Mouse (Mus musculus) adrenal gland (tissue): ENCODE data around the gene Vmp1.

Experiments used
- intact Hi-C: fragments of 180-260 bp; cut with DNase I; formaldehyde crosslinking; loops from one replicate; pipeline ENCODE4 v1.15.1; 2025

Vmp1 gene

DNA sequence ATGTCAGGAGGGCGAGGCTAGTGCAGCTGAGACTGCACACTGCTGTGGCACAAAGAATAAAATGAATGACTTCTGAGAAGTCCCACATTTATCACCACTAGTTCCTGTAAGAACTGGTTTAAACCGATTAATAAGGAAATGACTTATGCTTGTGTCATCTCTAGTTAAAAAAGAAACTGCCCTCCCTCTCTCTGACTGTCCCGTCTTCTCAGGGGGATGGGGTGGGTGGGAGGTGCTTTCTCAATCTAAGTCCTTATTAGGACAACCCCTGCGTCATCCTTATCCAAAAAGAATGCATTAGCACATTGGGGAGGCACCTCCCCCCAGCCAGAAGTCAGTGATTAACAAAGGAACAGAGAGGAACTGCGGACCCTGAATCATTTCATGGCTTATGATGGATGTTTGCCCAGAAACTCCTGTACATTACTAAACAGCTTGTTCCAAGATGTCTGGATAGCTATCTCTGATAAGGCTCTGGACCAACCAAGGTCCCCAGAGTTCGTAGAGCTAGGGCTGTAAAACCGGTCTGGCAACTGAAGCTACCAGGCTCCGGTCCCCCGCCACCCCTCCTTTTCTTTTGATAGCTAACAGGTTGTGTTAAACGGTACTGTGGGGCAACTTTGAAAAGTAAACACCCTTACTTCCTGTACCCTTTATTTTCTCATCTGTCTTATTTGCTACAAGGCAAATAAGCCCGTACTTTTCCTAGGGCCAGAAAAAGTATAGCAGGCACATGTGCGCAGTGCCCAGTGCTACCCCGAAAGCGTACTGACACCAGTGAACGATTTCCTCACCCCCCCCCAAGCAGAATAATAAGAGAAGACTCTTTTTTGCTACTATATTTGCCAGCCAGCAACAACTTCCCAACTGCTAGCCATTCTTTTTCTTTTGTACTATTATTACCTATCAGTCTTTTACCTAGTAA is 96.5 kb downstream of the Vmp1 start:
- intact Hi-C loops: no loop called here

DNA sequence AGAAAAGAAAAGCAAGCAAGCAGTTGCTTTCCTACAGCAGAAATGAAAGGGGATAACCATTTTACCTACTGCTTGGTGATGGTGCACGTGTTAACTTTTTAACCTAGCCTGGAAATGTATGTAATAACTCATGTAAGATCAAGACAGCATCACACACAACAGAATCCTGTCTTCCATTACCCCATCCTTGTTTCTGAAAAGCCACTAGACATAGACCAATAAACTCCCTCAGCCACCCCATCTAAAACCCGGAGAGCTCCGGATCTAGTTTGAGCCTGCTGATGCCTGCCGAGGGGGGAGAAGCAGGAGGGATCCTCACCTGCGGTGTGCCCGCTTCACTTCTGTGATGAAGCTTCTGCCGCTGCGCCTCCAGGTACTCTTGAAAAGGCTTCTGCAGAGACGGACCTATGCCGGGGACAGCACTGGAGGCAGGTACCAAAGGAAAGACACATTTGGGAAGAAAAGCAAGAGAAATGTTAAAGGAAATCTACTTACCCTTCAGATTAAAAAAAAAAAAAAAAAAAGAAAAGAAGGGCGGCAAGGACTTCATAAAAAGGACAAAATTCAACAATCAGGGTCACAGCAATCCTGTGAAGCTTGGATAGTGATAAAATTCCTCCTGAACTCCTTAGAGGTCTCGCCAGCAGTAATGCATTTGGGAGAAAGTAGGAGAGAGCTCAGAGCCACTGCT is 97.3 kb downstream of the Vmp1 start:
- intact Hi-C loops: no loop called here

- intact Hi-C loops: no loop called here
Measured at GRCm38 (mm10) chr11:86585598-86585984, 98.0 kb downstream of the Vmp1 start.

DNA sequence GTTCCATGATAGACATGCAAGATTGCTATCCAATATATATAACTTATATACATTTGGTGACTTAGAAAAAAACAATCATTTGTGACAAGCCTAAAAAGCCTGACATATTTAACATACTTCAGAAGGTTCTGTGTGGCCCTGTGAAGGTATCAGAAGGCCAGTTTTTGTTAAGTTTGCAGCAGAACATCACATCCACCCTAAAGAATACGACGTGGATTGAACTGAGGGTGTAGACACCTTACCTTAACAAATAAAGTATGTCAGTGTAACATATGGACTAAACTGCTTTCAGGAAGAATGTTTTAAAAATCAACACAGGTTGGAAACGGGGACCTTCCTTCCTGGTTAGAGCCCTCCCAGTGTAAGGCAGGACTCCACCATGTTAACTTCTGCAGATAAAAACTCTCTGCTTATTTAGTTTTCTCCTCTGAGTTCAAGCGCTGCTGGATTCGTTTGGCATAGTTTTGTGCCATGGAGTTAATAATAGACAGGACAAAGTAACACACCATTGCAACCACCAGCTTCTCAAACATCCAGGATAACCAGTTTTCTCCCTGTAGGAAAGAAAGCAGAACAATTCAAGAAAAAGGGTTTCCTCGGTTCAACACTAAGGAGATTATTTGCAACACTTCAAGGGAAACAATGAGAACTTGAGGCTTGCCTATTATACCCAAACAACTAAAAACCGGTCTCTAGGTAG is 98.6 kb downstream of the Vmp1 start:
- intact Hi-C loops: loop anchor here (5.0 kb wide), 1 partner anchor 37 kb away; no protein-coding TSS in a partner anchor

DNA sequence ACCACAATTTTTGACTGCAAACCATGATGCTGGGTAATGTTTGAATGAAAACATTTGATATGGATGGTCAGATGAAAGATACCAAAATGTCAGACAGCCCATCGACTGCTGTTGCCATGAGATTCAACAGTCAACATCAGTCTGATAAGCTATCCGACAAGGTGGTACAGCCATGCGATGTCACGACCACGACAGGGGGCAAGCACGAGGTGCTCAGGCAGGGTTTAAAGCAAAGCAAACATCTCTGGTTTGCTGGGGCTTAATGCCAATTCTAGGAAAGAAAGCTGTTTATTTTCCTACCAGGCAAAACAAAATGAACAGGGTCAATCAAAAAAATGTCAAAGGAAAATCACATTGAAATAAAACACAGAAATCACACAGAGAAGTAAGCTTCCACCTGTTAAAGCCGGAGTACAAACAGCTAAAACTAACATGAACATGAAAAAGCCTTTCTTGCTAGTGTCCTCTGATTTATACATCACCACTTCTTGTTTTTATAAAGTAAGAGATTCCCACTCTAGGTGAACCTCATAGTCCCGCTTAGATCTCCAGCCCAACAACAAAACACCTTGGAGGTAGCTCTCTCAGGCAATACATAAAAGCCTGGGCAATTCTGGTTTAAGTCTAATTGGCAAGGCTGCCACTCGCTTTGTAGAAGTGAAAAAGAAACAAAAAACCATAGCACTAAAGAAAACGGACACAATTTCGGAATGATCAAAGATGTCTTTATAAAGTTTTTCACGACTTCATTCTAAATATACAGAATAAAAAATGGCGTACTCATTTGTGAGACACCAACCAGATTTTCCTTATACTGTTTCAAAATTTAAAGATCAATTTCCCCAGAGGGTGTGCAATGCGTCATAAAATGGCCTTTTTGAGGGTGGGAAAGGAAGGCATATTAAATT is 99.4 kb downstream of the Vmp1 start:
- intact Hi-C loops: loop anchor here (5.0 kb wide), 1 partner anchor 38 kb away; no protein-coding TSS in a partner anchor

GRCm38 (mm10) chr11:86583313-86583825 is 100.3 kb downstream of the Vmp1 start:
- intact Hi-C loops: loop anchor here (5.0 kb wide), 1 partner anchor 39 kb away; no protein-coding TSS in a partner anchor

GRCm38 (mm10) chr11:86582543-86583260 is 100.9 kb downstream of the Vmp1 start:
- intact Hi-C loops: loop anchor here (5.0 kb wide), 1 partner anchor 40 kb away; no protein-coding TSS in a partner anchor

DNA sequence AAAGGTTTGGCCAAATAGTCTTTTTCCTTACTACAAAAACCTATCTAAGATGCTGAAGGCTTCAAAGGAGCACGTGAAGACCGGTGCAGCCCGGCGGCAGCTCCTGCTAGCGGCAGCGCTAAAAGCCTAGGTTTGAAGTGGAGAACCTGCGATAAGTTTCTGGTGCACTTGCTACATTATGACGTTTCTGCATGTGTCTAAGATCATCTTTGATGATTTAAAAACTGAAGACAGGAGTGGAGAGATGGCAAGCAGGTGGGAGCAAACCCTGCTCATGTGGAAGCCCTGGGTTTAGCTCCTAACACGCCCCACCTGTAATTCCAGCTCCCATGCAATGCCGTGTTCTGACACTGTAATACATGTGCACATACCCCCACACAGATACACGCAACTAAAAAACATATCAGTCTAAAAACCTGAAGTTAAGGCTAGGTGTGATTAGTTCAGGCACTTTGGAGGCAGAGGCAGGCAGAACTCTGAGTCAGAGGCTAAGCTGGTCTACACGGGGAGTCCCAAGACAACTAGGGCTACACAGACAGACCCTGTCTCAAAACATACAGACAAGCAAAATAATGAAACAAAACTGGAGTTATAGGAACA is 101.6 kb downstream of the Vmp1 start:
- intact Hi-C loops: loop anchor here (5.0 kb wide), 1 partner anchor 40 kb away; no protein-coding TSS in a partner anchor

GRCm38 (mm10) chr11:86581250-86581753 is 102.3 kb downstream of the Vmp1 start:
- intact Hi-C loops: loop anchor here (5.0 kb wide), 1 partner anchor 41 kb away; no protein-coding TSS in a partner anchor

DNA sequence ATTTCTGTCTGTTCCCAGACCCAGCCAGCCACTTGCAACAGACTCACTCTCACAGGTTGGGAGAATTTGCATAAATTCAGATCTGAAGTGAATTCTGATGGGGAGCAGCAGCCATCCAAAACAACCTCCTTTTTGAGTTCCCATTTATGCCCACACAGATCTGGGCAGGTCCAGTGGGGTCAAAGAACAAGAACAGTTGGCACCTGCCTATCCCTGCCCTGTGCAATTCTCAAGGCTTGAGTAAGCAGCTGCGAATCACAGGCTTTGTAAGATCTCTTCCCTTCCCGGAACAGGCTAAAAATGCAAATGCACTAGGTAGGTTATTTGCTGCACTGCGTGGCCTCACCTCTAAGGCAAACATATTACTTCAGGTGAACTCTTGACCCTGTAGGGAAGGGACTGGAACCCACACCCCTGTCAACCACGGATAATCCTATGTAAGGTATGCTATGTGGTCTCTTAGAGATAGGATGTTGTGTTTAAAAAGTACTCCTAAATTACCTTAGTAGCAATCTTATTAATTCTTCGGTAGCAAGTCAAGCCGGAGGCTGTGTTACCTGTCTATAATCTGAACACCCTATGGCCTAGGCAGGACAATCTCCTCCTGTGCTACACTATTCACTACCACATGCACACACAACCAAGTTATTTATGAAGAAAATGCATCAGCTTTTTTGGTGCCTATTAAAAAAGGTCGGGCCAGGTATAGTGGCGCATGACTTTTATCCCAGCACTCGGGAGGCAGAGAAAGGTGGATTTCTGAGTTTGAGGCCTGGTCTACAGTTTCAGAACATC is 103.1 kb downstream of the Vmp1 start:
- intact Hi-C loops: loop anchor here (5.0 kb wide), 1 partner anchor 42 kb away; no protein-coding TSS in a partner anchor

DNA sequence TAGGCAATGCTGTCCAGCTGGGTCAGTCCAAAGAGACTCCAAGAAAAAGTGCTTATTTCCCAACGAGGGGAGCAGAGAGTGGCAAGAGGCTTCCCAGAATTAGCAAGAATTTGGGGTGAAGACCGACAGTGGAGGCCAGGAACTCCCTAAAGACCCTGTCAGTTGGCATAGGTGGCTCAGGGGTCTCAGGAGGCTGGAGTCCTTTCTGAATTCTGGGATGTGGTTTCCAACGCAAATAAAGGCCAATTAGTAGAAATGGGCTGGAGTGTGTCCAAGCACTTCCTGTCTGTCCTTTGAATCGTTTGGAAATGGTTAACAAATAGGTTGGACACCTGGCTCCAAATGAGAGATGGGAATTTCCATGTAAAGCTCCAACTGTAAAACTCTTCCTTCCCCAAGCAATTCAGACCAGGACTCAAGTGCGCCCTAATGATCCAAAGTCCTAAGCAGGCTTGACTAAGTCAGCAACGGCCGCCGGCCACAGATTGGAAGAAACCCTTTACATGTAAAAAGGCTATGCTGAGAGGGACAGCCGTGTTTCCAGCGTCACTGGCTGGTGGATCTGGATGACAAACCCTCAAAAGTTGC is 103.8 kb downstream of the Vmp1 start:
- intact Hi-C loops: loop anchor here (5.0 kb wide), 1 partner anchor 42 kb away; no protein-coding TSS in a partner anchor

- intact Hi-C loops: no loop called here
Measured at GRCm38 (mm10) chr11:86578809-86579730, 104.6 kb downstream of the Vmp1 start.

DNA sequence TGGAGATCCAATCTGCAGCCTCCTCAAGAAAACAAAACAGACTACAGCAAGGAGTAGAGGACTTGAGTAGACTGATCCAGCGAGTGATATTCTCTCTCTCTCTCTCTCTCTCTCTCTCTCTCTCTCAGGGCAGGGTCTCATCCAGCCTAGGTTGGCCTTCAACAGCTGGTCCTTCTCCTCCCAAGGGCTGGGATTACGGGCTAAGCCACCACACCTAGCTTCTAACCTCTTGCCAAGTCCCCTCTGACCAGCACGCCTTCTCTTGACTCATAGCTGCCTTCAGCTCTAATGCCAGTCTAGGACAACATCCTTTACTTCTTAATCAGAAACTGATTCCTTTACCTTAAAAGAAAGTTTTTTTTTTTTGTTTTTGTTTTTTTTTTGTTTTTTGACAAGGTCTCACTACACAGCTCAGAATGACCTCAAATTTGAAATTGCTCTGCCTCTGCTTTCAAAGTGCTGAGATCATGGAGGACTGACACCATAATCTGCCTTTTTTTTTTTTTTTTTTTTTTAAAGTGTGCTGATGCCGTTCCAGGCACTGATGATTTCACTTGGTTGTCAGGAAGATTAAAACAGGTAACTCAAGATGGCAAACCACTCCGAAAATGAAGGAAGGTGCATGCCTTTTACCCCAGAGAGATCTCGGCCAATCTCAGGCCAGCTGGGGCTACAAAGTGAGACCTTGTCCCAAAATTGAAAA is 105.4 kb downstream of the Vmp1 start:
- intact Hi-C loops: no loop called here

DNA sequence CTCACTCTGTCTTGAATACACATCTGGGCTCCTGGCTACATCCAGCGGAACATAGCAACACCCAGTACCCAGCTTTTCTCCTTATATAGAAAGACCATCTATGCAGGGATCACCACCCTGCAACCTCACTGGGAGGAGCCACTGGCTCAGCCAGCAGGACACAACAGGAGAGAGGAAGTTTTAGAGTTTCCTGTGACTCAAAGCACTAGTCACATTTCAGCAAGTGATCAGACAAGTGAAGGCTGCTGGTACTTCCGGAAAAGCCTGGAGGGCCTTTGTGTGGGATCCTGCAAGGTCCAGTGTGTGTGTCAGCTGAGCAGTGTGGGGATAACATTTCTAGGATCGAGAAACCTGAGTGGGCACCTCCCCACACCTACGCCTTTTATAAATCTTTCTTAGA is 106.4 kb downstream of the Vmp1 start:
- intact Hi-C loops: no loop called here

- intact Hi-C loops: no loop called here
Measured at GRCm38 (mm10) chr11:86575632-86576378, 107.8 kb downstream of the Vmp1 start.
